Mouse (Mus musculus): ENCODE measurements at regions not wholly inside any gene's neighbourhood (a gene's known extent, or its start where the extent isn't known, plus 50 kb on each side); places are given as distances from the start of the nearest gene placed in this dataset.

GRCm38 (mm10) chr9:47265946-47266490 lies 264.0 kb upstream of the Cadm1 start:
- Histone ChIP-seq H3K79me2 (ENCODE audit: control insufficient read depth, insufficient read depth) (no peaks in the 10 kb centered on the region), H3K36me3 (ENCODE audit: control insufficient read depth, insufficient read depth) (no peaks in the 10 kb centered on the region), H3K79me3 (ENCODE audit: low read depth) (no peaks in the 10 kb centered on the region), H3K27me3 (ENCODE audit: control insufficient read depth, insufficient read depth, insufficient read length) (no peaks in the 10 kb centered on the region), H3K4me3 (ENCODE audit: insufficient read depth, poor library complexity, severe bottlenecking) (no peak overlapping the region), H3ac (ENCODE audit: control insufficient read depth, insufficient read length, low read depth) (no peak overlapping the region)
- TF ChIP-seq USF1 (IDR thresholded peaks at IDR 0.05; ENCODE audit: low read depth) (no peak), FOSL1 (IDR thresholded peaks at IDR 0.05; ENCODE audit: insufficient read depth, low read length, poor library complexity, severe bottlenecking) (no peak), MYOD1 (IDR thresholded peaks at IDR 0.05; ENCODE audit: control insufficient read depth, insufficient read length, low read depth) (no peak), CEBPB (IDR thresholded peaks at IDR 0.05; ENCODE audit: low read depth) (no peak), MYOG (IDR thresholded peaks at IDR 0.05; ENCODE audit: control insufficient read depth, extremely low read depth, insufficient read length) (no peak), CTCF (IDR thresholded peaks at IDR 0.05; ENCODE audit: control insufficient read depth, insufficient read depth, insufficient read length) (no peak), MAX (IDR thresholded peaks at IDR 0.05) (no peak)

GRCm38 (mm10) chr9:47276303-47277005 lies 253.5 kb upstream of the Cadm1 start:
- H3K79me2 ChIP-seq (ENCODE audit: control insufficient read depth, insufficient read depth): no peaks in the 10 kb centered on the region
- TF ChIP-seq MYOD1 (IDR thresholded peaks at IDR 0.05; ENCODE audit: control insufficient read depth, insufficient read length, low read depth): peak; percentile 65
- no peak for TF ChIP-seq FOSL1 (IDR thresholded peaks at IDR 0.05; ENCODE audit: insufficient read depth, low read length, poor library complexity, severe bottlenecking)
- no peak for TF ChIP-seq MYOG (IDR thresholded peaks at IDR 0.05; ENCODE audit: control insufficient read depth, extremely low read depth, insufficient read length)
- no peak overlapping the region for H3ac ChIP-seq (ENCODE audit: control insufficient read depth, insufficient read length, low read depth)
- no peaks in the 10 kb centered on the region for H3K27me3 ChIP-seq (ENCODE audit: control insufficient read depth, insufficient read depth, insufficient read length)
- no peak overlapping the region for H3K4me3 ChIP-seq (ENCODE audit: insufficient read depth, poor library complexity, severe bottlenecking)
- no peaks in the 10 kb centered on the region for H3K79me3 ChIP-seq (ENCODE audit: low read depth)
- H3K36me3 ChIP-seq (ENCODE audit: control insufficient read depth, insufficient read depth): no peaks in the 10 kb centered on the region

GRCm38 (mm10) chr9:47279410-47279809 lies 250.6 kb upstream of the Cadm1 start:
- no peak overlapping the region for H3ac ChIP-seq (ENCODE audit: control insufficient read depth, insufficient read length, low read depth)
- no peaks in the 10 kb centered on the region for H3K36me3 ChIP-seq (ENCODE audit: control insufficient read depth, insufficient read depth)
- no peaks in the 10 kb centered on the region for H3K79me3 ChIP-seq (ENCODE audit: low read depth)
- H3K79me2 ChIP-seq (ENCODE audit: control insufficient read depth, insufficient read depth): no peaks in the 10 kb centered on the region
- TF ChIP-seq FOSL1 (IDR thresholded peaks at IDR 0.05; ENCODE audit: insufficient read depth, low read length, poor library complexity, severe bottlenecking): no peak
- TF ChIP-seq MYOG (IDR thresholded peaks at IDR 0.05; ENCODE audit: control insufficient read depth, extremely low read depth, insufficient read length): no peak
- no peak for TF ChIP-seq USF1 (IDR thresholded peaks at IDR 0.05; ENCODE audit: low read depth)
- no peak for TF ChIP-seq MYOD1 (IDR thresholded peaks at IDR 0.05; ENCODE audit: control insufficient read depth, insufficient read length, low read depth)
- no peak for TF ChIP-seq CTCF (IDR thresholded peaks at IDR 0.05; ENCODE audit: control insufficient read depth, insufficient read depth, insufficient read length)
- TF ChIP-seq MAX (IDR thresholded peaks at IDR 0.05): no peak
- TF ChIP-seq CEBPB (IDR thresholded peaks at IDR 0.05; ENCODE audit: low read depth): no peak
- no peaks in the 10 kb centered on the region for H3K27me3 ChIP-seq (ENCODE audit: control insufficient read depth, insufficient read depth, insufficient read length)
- no peak overlapping the region for H3K4me3 ChIP-seq (ENCODE audit: insufficient read depth, poor library complexity, severe bottlenecking)

DNA sequence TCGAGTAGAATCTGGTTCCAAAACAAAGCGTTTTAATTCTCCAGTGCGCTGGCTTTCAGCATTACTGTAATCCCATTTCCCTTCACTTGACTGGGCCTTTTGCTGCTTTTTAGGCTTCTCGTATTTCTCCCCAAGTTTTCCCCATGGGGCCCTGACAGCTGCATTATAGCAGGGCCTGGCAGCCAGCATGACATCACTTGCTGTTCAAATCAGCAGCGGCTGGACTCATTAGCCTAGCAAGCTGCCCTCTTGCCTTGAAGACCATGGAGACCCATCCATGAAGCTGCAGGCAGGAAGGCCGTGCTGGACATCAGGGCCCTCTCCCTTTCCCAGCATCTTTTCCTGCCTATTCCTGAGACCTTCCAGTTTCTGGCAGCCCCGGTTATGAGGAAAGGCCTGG lies 249.8 kb upstream of the Cadm1 start:
- TF ChIP-seq CTCF (IDR thresholded peaks at IDR 0.05; ENCODE audit: control insufficient read depth, insufficient read depth, insufficient read length): no peak
- TF ChIP-seq MAX (IDR thresholded peaks at IDR 0.05): no peak
- TF ChIP-seq USF1 (IDR thresholded peaks at IDR 0.05; ENCODE audit: low read depth): no peak
- peak; percentile 48 for TF ChIP-seq MYOD1 (IDR thresholded peaks at IDR 0.05; ENCODE audit: control insufficient read depth, insufficient read length, low read depth)
- Histone ChIP-seq H3K4me3 (ENCODE audit: insufficient read depth, poor library complexity, severe bottlenecking) (no peak overlapping the region), H3K36me3 (ENCODE audit: control insufficient read depth, insufficient read depth) (no peaks in the 10 kb centered on the region), H3K27me3 (ENCODE audit: control insufficient read depth, insufficient read depth, insufficient read length) (no peaks in the 10 kb centered on the region), H3K79me3 (ENCODE audit: low read depth) (no peaks in the 10 kb centered on the region), H3K79me2 (ENCODE audit: control insufficient read depth, insufficient read depth) (no peaks in the 10 kb centered on the region), H3ac (ENCODE audit: control insufficient read depth, insufficient read length, low read depth) (no peak overlapping the region)

DNA sequence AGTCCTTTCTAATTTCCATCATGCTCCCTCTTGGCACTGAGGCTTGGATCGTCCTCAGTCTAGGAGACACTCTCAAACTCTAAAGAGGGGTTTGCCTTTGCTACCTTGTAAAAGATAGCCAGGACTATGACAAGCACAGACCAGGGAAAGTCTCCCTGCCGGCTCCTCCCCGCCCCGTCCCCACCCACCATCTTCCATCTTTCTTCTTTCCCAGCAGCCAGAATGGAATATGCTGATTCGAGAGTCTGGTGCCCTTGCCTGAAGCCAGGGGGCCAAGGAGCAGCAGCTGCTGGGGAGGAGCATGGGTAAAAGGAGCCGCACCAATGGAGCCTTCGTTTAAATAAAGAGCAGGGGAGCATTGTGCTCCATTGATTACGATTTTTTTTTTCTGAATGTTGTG lies 249.4 kb upstream of the Cadm1 start:
- Histone ChIP-seq H3K36me3 (ENCODE audit: control insufficient read depth, insufficient read depth) (no peaks in the 10 kb centered on the region), H3K27me3 (ENCODE audit: control insufficient read depth, insufficient read depth, insufficient read length) (no peaks in the 10 kb centered on the region), H3K79me3 (ENCODE audit: low read depth) (no peaks in the 10 kb centered on the region), H3ac (ENCODE audit: control insufficient read depth, insufficient read length, low read depth) (no peak overlapping the region), H3K79me2 (ENCODE audit: control insufficient read depth, insufficient read depth) (no peaks in the 10 kb centered on the region), H3K4me3 (ENCODE audit: insufficient read depth, poor library complexity, severe bottlenecking) (no peak overlapping the region)
- no peak for TF ChIP-seq CTCF (IDR thresholded peaks at IDR 0.05; ENCODE audit: control insufficient read depth, insufficient read depth, insufficient read length)
- no peak for TF ChIP-seq MAX (IDR thresholded peaks at IDR 0.05)
- TF ChIP-seq MYOD1 (IDR thresholded peaks at IDR 0.05; ENCODE audit: control insufficient read depth, insufficient read length, low read depth): no peak
- TF ChIP-seq MYOG (IDR thresholded peaks at IDR 0.05; ENCODE audit: control insufficient read depth, extremely low read depth, insufficient read length): no peak
- TF ChIP-seq USF1 (IDR thresholded peaks at IDR 0.05; ENCODE audit: low read depth): no peak
- no peak for TF ChIP-seq FOSL1 (IDR thresholded peaks at IDR 0.05; ENCODE audit: insufficient read depth, low read length, poor library complexity, severe bottlenecking)
- TF ChIP-seq CEBPB (IDR thresholded peaks at IDR 0.05; ENCODE audit: low read depth): no peak
